22 mouse cellular contexts compared by ENCODE assay signal in genomic region chr5:125974035-125974434, GRCm38 (mm10).
DNase-seq lines count a peak whose midpoint lies in the region; ATAC-seq and TF ChIP-seq lines count a peak whose summit lies in the region.
"Had no signal": no experiment of that assay in that cellular context is flagged by ENCODE, and none has a peak within 500 bp of the region (broad histone marks: within the 10 kb centered on the region; RNA-seq: fewer than 3 reads in every experiment).

No protein-coding gene starts in this region.

- H3K27me3 ChIP-seq in forebrain, postnatal 0 days (ENCODE audit: insufficient read depth, low read length): no peaks in the 10 kb centered on the region
- H3K27me3 ChIP-seq in forebrain, embryonic 13.5 days: no peaks in the 10 kb centered on the region
- no peaks in the 10 kb centered on the region for H3K27me3 ChIP-seq in liver, postnatal 0 days (ENCODE audit: insufficient read depth, low read length)
- H3K27me3 ChIP-seq in liver, embryonic 12.5 days (replicated peaks): no peaks in the 10 kb centered on the region
- H3K27me3 ChIP-seq in MEL (ENCODE audit: control insufficient read depth in 1 of 2, insufficient read depth in 2 of 2, low read length in 2 of 2): no peaks in the 10 kb centered on the region
- H3K27me3 ChIP-seq: embryonic facial prominence, embryonic 12.5 days; forebrain, embryonic 12.5 days; heart, embryonic 12.5 days; hindbrain, embryonic 12.5 days had no signal

- no peak for TF ChIP-seq EP300 in liver, postnatal 0 days (IDR thresholded peaks at IDR 0.05; ENCODE audit: low read depth)
- TF ChIP-seq EP300 in MEL (IDR thresholded peaks at IDR 0.05; ENCODE audit: low read depth in 1 of 2, low read length in 2 of 2): no peak

- ATAC-seq in forebrain, postnatal 0 days: no peak
- ATAC-seq in forebrain, embryonic 13.5 days: no peak
- ATAC-seq in liver, postnatal 0 days: no peak
- ATAC-seq in liver, embryonic 12.5 days: no peak
- ATAC-seq in erythroblast, adult 5-6 weeks (replicated peaks; ENCODE audit: low FRiP score, poor library complexity, severe bottlenecking): no peak
- ATAC-seq: hindbrain, embryonic 16.5 days had no signal

- peak; percentile 38 for TF ChIP-seq CTCF in forebrain, postnatal 0 days (IDR thresholded peaks at IDR 0.05; ENCODE audit: low read depth)
- TF ChIP-seq CTCF in liver, postnatal 0 days (IDR thresholded peaks at IDR 0.05; ENCODE audit: low read depth): 0 out of 2 replicates have a peak, but pooled peaks have one; percentile 6
- 0 out of 6 replicates have a peak, but pooled peaks of 1 of the 3 experiments have one; percentile 11 for TF ChIP-seq CTCF in MEL (IDR thresholded peaks at IDR 0.05 in 2 of 3, conservative IDR thresholded peaks at IDR 0.05 in 1 of 3; ENCODE audit: control insufficient read depth in 1 of 3, insufficient read depth in 1 of 3, low read depth in 2 of 3, low read length in 3 of 3, poor library complexity in 1 of 3, severe bottlenecking in 1 of 3)

- 88% methylated on average over 1 of the region's 1 CpGs for WGBS in forebrain, postnatal 0 days
- WGBS in forebrain, embryonic 13.5 days: 96% methylated on average over 1 of the region's 1 CpGs
- 62% methylated on average over 1 of the region's 1 CpGs for WGBS in liver, postnatal 0 days (ENCODE audit: insufficient replicate concordance)
- WGBS in liver, embryonic 12.5 days (ENCODE audit: insufficient replicate concordance): 68% methylated on average over 1 of the region's 1 CpGs

- H3K4me3 ChIP-seq in forebrain, postnatal 0 days (ENCODE audit: low read depth, low read length): no peak overlapping the region
- H3K4me3 ChIP-seq in forebrain, embryonic 13.5 days: no peak overlapping the region
- no peak overlapping the region for H3K4me3 ChIP-seq in liver, postnatal 0 days (ENCODE audit: low read depth, low read length)
- H3K4me3 ChIP-seq in liver, embryonic 12.5 days: no peak overlapping the region
- no peak overlapping the region for H3K4me3 ChIP-seq in MEL (ENCODE audit: control insufficient read depth in 1 of 2, insufficient read depth in 1 of 2, low read depth in 2 of 2, low read length in 2 of 2)
- H3K4me3 ChIP-seq: embryonic facial prominence, embryonic 12.5 days; forebrain, embryonic 12.5 days; gastrocnemius, adult 2 months; heart, embryonic 12.5 days; hindbrain, embryonic 12.5 days had no signal

- H3K9me3 ChIP-seq in forebrain, postnatal 0 days (ENCODE audit: low read length): no peaks in the 10 kb centered on the region; the same call in 1 of the 2 replicates
- H3K9me3 ChIP-seq in forebrain, embryonic 13.5 days (replicated peaks): peaks cover 11% of the 10 kb centered on the region
- H3K9me3 ChIP-seq in liver, postnatal 0 days (ENCODE audit: low read length): peaks cover 15% of the 10 kb centered on the region; the same call in 1 of the 2 replicates
- H3K9me3 ChIP-seq in liver, embryonic 12.5 days (replicated peaks): peaks cover 44% of the 10 kb centered on the region
- no peaks in the 10 kb centered on the region for H3K9me3 ChIP-seq in MEL (replicated peaks; ENCODE audit: insufficient read depth, low read length)
- H3K9me3 ChIP-seq: embryonic facial prominence, embryonic 12.5 days had no signal

- no peak overlapping the region for H3K9ac ChIP-seq in forebrain, postnatal 0 days
- no peak overlapping the region for H3K9ac ChIP-seq in forebrain, embryonic 13.5 days
- no peak overlapping the region for H3K9ac ChIP-seq in liver, postnatal 0 days (replicated peaks)
- no peak overlapping the region for H3K9ac ChIP-seq in liver, embryonic 12.5 days
- H3K9ac ChIP-seq in MEL (ENCODE audit: control insufficient read depth, low read depth, low read length, poor library complexity, severe bottlenecking): no peak overlapping the region
- H3K9ac ChIP-seq: embryonic facial prominence, embryonic 12.5 days; forebrain, embryonic 12.5 days; heart, embryonic 12.5 days; hindbrain, embryonic 12.5 days had no signal

- no peak overlapping the region for H3K4me2 ChIP-seq in forebrain, postnatal 0 days (ENCODE audit: low read depth)
- H3K4me2 ChIP-seq in forebrain, embryonic 13.5 days: no peak overlapping the region
- H3K4me2 ChIP-seq in liver, postnatal 0 days (ENCODE audit: low read depth, low read length): no peak overlapping the region
- no peak overlapping the region for H3K4me2 ChIP-seq in liver, embryonic 12.5 days
- H3K4me2 ChIP-seq: embryonic facial prominence, embryonic 12.5 days; forebrain, embryonic 12.5 days; heart, embryonic 12.5 days; hindbrain, embryonic 12.5 days had no signal

- no peak for TF ChIP-seq RAD21 in MEL (IDR thresholded peaks at IDR 0.05; ENCODE audit: low read depth, low read length)

- no peak overlapping the region for H3K27ac ChIP-seq in forebrain, postnatal 0 days (ENCODE audit: low read depth, low read length)
- H3K27ac ChIP-seq in forebrain, embryonic 13.5 days: no peak overlapping the region
- H3K27ac ChIP-seq in liver, postnatal 0 days (ENCODE audit: low read depth): no peak overlapping the region
- H3K27ac ChIP-seq in liver, embryonic 12.5 days: no peak overlapping the region
- no peak overlapping the region for H3K27ac ChIP-seq in MEL (ENCODE audit: control insufficient read depth, low read depth, low read length)
- H3K27ac ChIP-seq: embryonic facial prominence, embryonic 12.5 days; forebrain, embryonic 12.5 days; gastrocnemius, adult 2 months; hindbrain, embryonic 12.5 days had no signal

- H3K36me3 ChIP-seq in forebrain, postnatal 0 days (ENCODE audit: insufficient read depth): no peaks in the 10 kb centered on the region
- H3K36me3 ChIP-seq in forebrain, embryonic 13.5 days (ENCODE audit: poor library complexity, severe bottlenecking): no peaks in the 10 kb centered on the region
- no peaks in the 10 kb centered on the region for H3K36me3 ChIP-seq in liver, postnatal 0 days (replicated peaks; ENCODE audit: insufficient read depth, low read length)
- H3K36me3 ChIP-seq in liver, embryonic 12.5 days: no peaks in the 10 kb centered on the region
- H3K36me3 ChIP-seq in MEL (ENCODE audit: control insufficient read depth in 1 of 2, insufficient read depth in 2 of 2, low read length in 2 of 2): no peaks in the 10 kb centered on the region
- H3K36me3 ChIP-seq: embryonic facial prominence, embryonic 12.5 days; forebrain, embryonic 12.5 days; G1E; heart, embryonic 12.5 days; hindbrain, embryonic 12.5 days had no signal

- no peaks in the 10 kb centered on the region for H3K4me1 ChIP-seq in forebrain, postnatal 0 days (ENCODE audit: insufficient read depth)
- no peaks in the 10 kb centered on the region for H3K4me1 ChIP-seq in forebrain, embryonic 13.5 days
- no peaks in the 10 kb centered on the region for H3K4me1 ChIP-seq in liver, postnatal 0 days (ENCODE audit: insufficient read depth)
- H3K4me1 ChIP-seq in liver, embryonic 12.5 days: no peaks in the 10 kb centered on the region
- H3K4me1 ChIP-seq in MEL (ENCODE audit: control insufficient read depth in 1 of 2, insufficient read depth in 2 of 2, low read length in 2 of 2): no peaks in the 10 kb centered on the region
- H3K4me1 ChIP-seq: embryonic facial prominence, embryonic 12.5 days; forebrain, embryonic 12.5 days; heart, embryonic 12.5 days; hindbrain, embryonic 12.5 days had no signal

- H3K79me2 ChIP-seq in MEL (ENCODE audit: control insufficient read depth, insufficient read depth, low read length, poor library complexity): no peaks in the 10 kb centered on the region

- DNase-seq in forebrain, postnatal 0 days: no peak
- no peak for DNase-seq in liver, postnatal 0 days
- DNase-seq in 3T3-L1 (ENCODE audit: low read depth, low spot score): peak; percentile 4
- peak; percentile 8 for DNase-seq in MEL (ENCODE audit: low read depth, low spot score)
- no peak for DNase-seq in cerebellum, postnatal 36 days
- DNase-seq: adrenal gland, adult 2 months; adrenal gland, postnatal 25 days; cerebellum, adult 2 months; cerebellum, postnatal 10 days; embryo, embryonic 11 days; gastrocnemius, adult 2 months; gastrocnemius, postnatal 25 days; heart, postnatal 36 days had no signal

- TF ChIP-seq POLR2A in MEL (IDR thresholded peaks at IDR 0.05; ENCODE audit: control insufficient read depth in 1 of 2, insufficient read depth in 1 of 2, low read depth in 1 of 2, low read length in 2 of 2, poor library complexity in 1 of 2): no peak

TF ChIP-seq in MEL, 35 proteins besides CTCF, POLR2A, EP300 and RAD21:
- TF ChIP-seq JUND (IDR thresholded peaks at IDR 0.05; ENCODE audit: low read depth, low read length): no peak
- TF ChIP-seq ETS1 (IDR thresholded peaks at IDR 0.05; ENCODE audit: low read depth, low read length): no peak
- TF ChIP-seq ZKSCAN1 (IDR thresholded peaks at IDR 0.05; ENCODE audit: low read depth, low read length): no peak
- TF ChIP-seq GATA1 (IDR thresholded peaks at IDR 0.05; ENCODE audit: low read depth, low read length): no peak
- no peak for TF ChIP-seq POLR2AphosphoS2 (IDR thresholded peaks at IDR 0.05; ENCODE audit: low read length)
- TF ChIP-seq ZMIZ1 (IDR thresholded peaks at IDR 0.05; ENCODE audit: low read depth, low read length): no peak
- TF ChIP-seq MAFK (IDR thresholded peaks at IDR 0.05; ENCODE audit: borderline replicate concordance, low read depth, low read length): no peak
- TF ChIP-seq E2F4 (IDR thresholded peaks at IDR 0.05; ENCODE audit: borderline replicate concordance, low read depth, low read length): no peak
- no peak for TF ChIP-seq UBTF (IDR thresholded peaks at IDR 0.05; ENCODE audit: borderline replicate concordance, insufficient read depth, low read depth, low read length)
- TF ChIP-seq POLR2AphosphoS5 (IDR thresholded peaks at IDR 0.05; ENCODE audit: borderline replicate concordance, low read depth, low read length): no peak
- TF ChIP-seq MEF2A (IDR thresholded peaks at IDR 0.05; ENCODE audit: extremely low read depth, insufficient replicate concordance, low read depth, low read length, poor library complexity, severe bottlenecking): no peak
- TF ChIP-seq MAZ (IDR thresholded peaks at IDR 0.05; ENCODE audit: low read depth, low read length): no peak
- TF ChIP-seq TBP (IDR thresholded peaks at IDR 0.05; ENCODE audit: low read depth, low read length): no peak

Comparison
In these comparisons a context has a peak if more than half of its experiments do, and no peak if none do; other contexts are left out.
1. DNase-seq: peak in 3T3-L1 (single experiment) and MEL (single experiment); none in forebrain, postnatal 0 days (single experiment), liver, postnatal 0 days (single experiment) and cerebellum, postnatal 36 days (0 of 2).